Mouse (Mus musculus): ENCODE measurements around the gene Abcd1. TPM values are rescaled to one million over a fixed set of nuclear protein-coding genes. Genes with fewer than 3 reads are reported as not detected.

Gene Abcd1
- total RNA-seq (2014; rRNA removed; ENCODE audit: low replicate concordance) (22.0 and 27.4 TPM in 2 replicates), polyA plus RNA-seq (2015; fragmentation: Nextera tagmentation; extraction: Ambion mirVana) (14.1 and 14.3 TPM in 2 replicates)

- peak; percentile 87 for DNase-seq (ENCODE audit: low spot score)
- TF ChIP-seq EP300 (IDR thresholded peaks at IDR 0.05; ENCODE audit: low read depth) (peak; percentile 90), CTCF (IDR thresholded peaks at IDR 0.05; ENCODE audit: low read depth) (no peak)
- ATAC-seq (ENCODE audit: insufficient read depth, low read depth): peak; percentile 91
- Histone ChIP-seq H3K4me1 (ENCODE audit: control insufficient read depth, insufficient read depth) (peaks cover 11% of the 10 kb centered on the region; the same call in 1 of the 2 replicates), H3K9me3 (replicated peaks; ENCODE audit: control insufficient read depth, low read length) (no peaks in the 10 kb centered on the region), H3K9ac (replicated peaks; ENCODE audit: low read depth, low read length) (peak within 1 kb of the TSS; percentile 69), H3K27me3 (ENCODE audit: control insufficient read depth, insufficient read depth, low read length) (no peaks in the 10 kb centered on the region), H3K4me3 (ENCODE audit: low read depth, low read length) (peak within 1 kb of the TSS; percentile 64), H3K27ac (ENCODE audit: low read depth) (peak within 1 kb of the TSS; percentile 86), H3K4me2 (ENCODE audit: low read depth, low read length) (peak within 1 kb of the TSS; percentile 71), H3K36me3 (replicated peaks; ENCODE audit: control insufficient read depth, insufficient read depth, low read length) (0 out of 2 replicates have a peak, but pooled peaks cover under 1% of the 10 kb centered on the region)
- WGBS: 14% methylated on average over 37 of the region's 45 CpGs
These were observed at the start of gene Abcd1, which contains the start of gene Bcap31 for GRCm38 (mm10) chrX:73716109-73716661. Gene Abcd1, plus strand, starts transcription at chrX:73716597. Gene Bcap31, minus strand, starts transcription at chrX:73716175.

DNA sequence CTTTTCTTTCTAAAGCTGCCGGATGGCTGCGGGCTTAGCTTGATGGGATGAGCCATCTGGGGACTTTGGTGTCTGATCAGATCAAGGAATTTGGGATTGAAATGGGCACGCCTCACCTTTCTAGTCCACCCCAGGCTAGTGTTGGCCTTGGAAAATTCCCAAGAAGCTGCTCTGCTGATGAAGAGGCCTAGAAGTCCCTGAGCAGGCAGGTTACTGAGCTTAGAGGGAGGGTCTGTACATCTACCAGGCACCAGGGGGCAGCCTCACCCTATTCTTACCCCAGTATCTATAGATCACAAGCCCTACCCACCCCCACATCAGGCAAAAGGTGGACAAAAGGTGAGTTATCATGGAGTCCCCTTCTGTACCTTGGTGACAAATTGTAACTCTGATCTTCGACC, 44.4 kb upstream of the Abcd1 start:
- DNase-seq (ENCODE audit: low spot score) (peak; percentile 43), ATAC-seq (ENCODE audit: insufficient read depth, low read depth) (peak; percentile 50)
- H3K9ac ChIP-seq (replicated peaks; ENCODE audit: low read depth, low read length): no peak overlapping the region
- peak overlapping the region; percentile 81; the same call in 1 of the 2 replicates for H3K4me2 ChIP-seq (ENCODE audit: low read depth, low read length)
- H3K27ac ChIP-seq (ENCODE audit: low read depth): no peak overlapping the region
- no peaks in the 10 kb centered on the region; the same call in 1 of the 2 replicates for H3K36me3 ChIP-seq (replicated peaks; ENCODE audit: control insufficient read depth, insufficient read depth, low read length)
- no peaks in the 10 kb centered on the region for H3K9me3 ChIP-seq (replicated peaks; ENCODE audit: control insufficient read depth, low read length)
- 65% methylated on average over 4 of the region's 4 CpGs for WGBS
- H3K4me1 ChIP-seq (ENCODE audit: control insufficient read depth, insufficient read depth): no peaks in the 10 kb centered on the region; the same call in 1 of the 2 replicates
- TF ChIP-seq EP300 (IDR thresholded peaks at IDR 0.05; ENCODE audit: low read depth) (no peak), CTCF (IDR thresholded peaks at IDR 0.05; ENCODE audit: low read depth) (peak; percentile 53)
- no peak overlapping the region for H3K4me3 ChIP-seq (ENCODE audit: low read depth, low read length)
- H3K27me3 ChIP-seq (ENCODE audit: control insufficient read depth, insufficient read depth, low read length): no peaks in the 10 kb centered on the region

GRCm38 (mm10) chrX:73672879-73673618, 43.3 kb upstream of the Abcd1 start, which contains the start of gene Slc6a8:
Gene Slc6a8, plus strand, starts transcription at chrX:73673150.
- no peak for TF ChIP-seq CTCF (IDR thresholded peaks at IDR 0.05; ENCODE audit: low read depth)
- TF ChIP-seq EP300 (IDR thresholded peaks at IDR 0.05; ENCODE audit: low read depth): no peak
- no peaks in the 10 kb centered on the region; the same call in 1 of the 2 replicates for H3K4me1 ChIP-seq (ENCODE audit: control insufficient read depth, insufficient read depth)
- peak within 1 kb of the TSS; percentile 81 for H3K4me2 ChIP-seq (ENCODE audit: low read depth, low read length)
- peak within 1 kb of the TSS; percentile 87 for H3K27ac ChIP-seq (ENCODE audit: low read depth)
- H3K4me3 ChIP-seq (ENCODE audit: low read depth, low read length): peak within 1 kb of the TSS; percentile 74
- peaks cover 7% of the 10 kb centered on the region for H3K36me3 ChIP-seq (replicated peaks; ENCODE audit: control insufficient read depth, insufficient read depth, low read length)
- H3K9ac ChIP-seq (replicated peaks; ENCODE audit: low read depth, low read length): peak within 1 kb of the TSS; percentile 90
- no peaks in the 10 kb centered on the region for H3K9me3 ChIP-seq (replicated peaks; ENCODE audit: control insufficient read depth, low read length)
- no peaks in the 10 kb centered on the region for H3K27me3 ChIP-seq (ENCODE audit: control insufficient read depth, insufficient read depth, low read length)
- 17% methylated on average over 36 of the region's 72 CpGs for WGBS
- ATAC-seq (ENCODE audit: insufficient read depth, low read depth) (peak; percentile 82), DNase-seq (ENCODE audit: low spot score) (peak; percentile 64)

DNA sequence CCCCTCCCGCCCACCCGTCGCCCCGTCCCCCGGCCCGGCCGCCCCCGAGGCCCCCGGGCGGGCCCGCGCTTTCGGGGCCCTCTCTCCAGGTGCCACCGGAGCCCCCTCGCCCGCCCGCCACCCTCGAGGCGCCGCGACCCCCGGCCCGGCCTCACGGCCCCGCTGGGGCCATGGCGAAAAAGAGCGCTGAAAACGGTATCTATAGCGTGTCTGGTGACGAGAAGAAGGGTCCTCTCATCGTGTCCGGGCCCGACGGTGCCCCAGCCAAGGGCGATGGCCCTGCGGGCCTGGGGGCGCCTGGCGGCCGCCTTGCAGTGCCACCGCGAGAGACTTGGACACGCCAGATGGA, 42.8 kb upstream of the Abcd1 start:
- no peaks in the 10 kb centered on the region; the same call in 1 of the 2 replicates for H3K4me1 ChIP-seq (ENCODE audit: control insufficient read depth, insufficient read depth)
- DNase-seq (ENCODE audit: low spot score) (no peak), ATAC-seq (ENCODE audit: insufficient read depth, low read depth) (no peak; the same call in 1 of the 2 replicates)
- peak overlapping the region; percentile 81 for H3K4me2 ChIP-seq (ENCODE audit: low read depth, low read length)
- H3K27ac ChIP-seq (ENCODE audit: low read depth): peak overlapping the region; percentile 87
- 15% methylated on average over 18 of the region's 42 CpGs for WGBS
- H3K27me3 ChIP-seq (ENCODE audit: control insufficient read depth, insufficient read depth, low read length): no peaks in the 10 kb centered on the region
- H3K4me3 ChIP-seq (ENCODE audit: low read depth, low read length): peak overlapping the region; percentile 74
- no peak for TF ChIP-seq EP300 (IDR thresholded peaks at IDR 0.05; ENCODE audit: low read depth)
- no peak for TF ChIP-seq CTCF (IDR thresholded peaks at IDR 0.05; ENCODE audit: low read depth)
- H3K9ac ChIP-seq (replicated peaks; ENCODE audit: low read depth, low read length): peak overlapping the region; percentile 90
- H3K9me3 ChIP-seq (replicated peaks; ENCODE audit: control insufficient read depth, low read length): no peaks in the 10 kb centered on the region
- H3K36me3 ChIP-seq (replicated peaks; ENCODE audit: control insufficient read depth, insufficient read depth, low read length): peaks cover 13% of the 10 kb centered on the region

DNA sequence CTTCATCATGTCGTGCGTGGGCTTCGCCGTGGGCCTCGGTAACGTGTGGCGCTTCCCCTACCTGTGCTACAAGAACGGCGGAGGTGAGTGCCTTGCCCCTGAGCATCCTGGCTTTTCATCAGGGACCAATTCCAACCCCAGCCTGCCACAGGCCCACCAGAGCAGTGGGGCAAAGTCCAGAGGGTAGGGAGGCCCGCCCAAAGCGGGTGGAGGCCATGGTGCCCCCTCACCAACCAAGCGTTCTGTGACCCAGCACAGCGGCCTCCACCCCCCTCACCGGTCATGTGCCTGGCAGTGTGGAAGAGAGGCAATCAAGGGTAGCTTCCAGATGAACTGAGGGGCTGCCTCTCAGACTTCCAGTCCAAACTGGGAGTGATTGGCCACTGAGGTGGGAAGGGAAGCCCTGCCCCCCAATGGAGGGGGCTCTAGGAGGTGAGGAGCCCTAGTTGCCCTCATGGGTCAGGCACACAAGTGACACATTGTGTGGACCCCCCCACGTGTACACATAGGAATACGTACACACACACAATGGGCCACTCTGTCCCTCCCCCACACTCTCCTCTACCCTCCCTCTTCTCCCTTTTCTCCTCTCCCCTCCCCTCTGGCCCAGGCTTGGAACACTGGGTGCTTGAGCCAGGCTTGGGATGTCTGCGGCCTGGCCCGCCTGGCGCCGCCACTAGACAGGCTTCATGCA, 42.3 kb upstream of the Abcd1 start:
- peak overlapping the region; percentile 87 for H3K27ac ChIP-seq (ENCODE audit: low read depth)
- DNase-seq (ENCODE audit: low spot score): peak; percentile 27
- H3K9ac ChIP-seq (replicated peaks; ENCODE audit: low read depth, low read length): peak overlapping the region; percentile 90
- ATAC-seq (ENCODE audit: insufficient read depth, low read depth): peak; percentile 42
- H3K4me1 ChIP-seq (ENCODE audit: control insufficient read depth, insufficient read depth): no peaks in the 10 kb centered on the region; the same call in 1 of the 2 replicates
- peak overlapping the region; percentile 81 for H3K4me2 ChIP-seq (ENCODE audit: low read depth, low read length)
- H3K27me3 ChIP-seq (ENCODE audit: control insufficient read depth, insufficient read depth, low read length): no peaks in the 10 kb centered on the region
- TF ChIP-seq CTCF (IDR thresholded peaks at IDR 0.05; ENCODE audit: low read depth) (no peak), EP300 (IDR thresholded peaks at IDR 0.05; ENCODE audit: low read depth) (no peak)
- no peaks in the 10 kb centered on the region for H3K9me3 ChIP-seq (replicated peaks; ENCODE audit: control insufficient read depth, low read length)
- H3K4me3 ChIP-seq (ENCODE audit: low read depth, low read length): peak overlapping the region; percentile 74
- peaks cover 15% of the 10 kb centered on the region for H3K36me3 ChIP-seq (replicated peaks; ENCODE audit: control insufficient read depth, insufficient read depth, low read length)
- WGBS: 26% methylated on average over 20 of the region's 20 CpGs

Data from heart, postnatal 0 days (tissue).